ENCODE assay signal across 8 mouse cellular contexts in genomic region chr7:127208553-127209438, GRCm38 (mm10). TPM values are rescaled to one million over a fixed set of nuclear protein-coding genes. Genes with fewer than 3 reads are reported as not detected.
DNase-seq lines count a peak whose midpoint lies in the region; ATAC-seq lines count a peak whose summit lies in the region.

Mylpf (plus strand) TSS chr7:127208890.

- peak within 1 kb of the TSS; percentile 85 for H3K27ac ChIP-seq in hindbrain, embryonic 16.5 days (ENCODE audit: low read depth, low read length)
- peak within 1 kb of the TSS; percentile 80 for H3K27ac ChIP-seq in macrophage

- WGBS in hindbrain, embryonic 16.5 days = under 1% methylated on average over 40 of the region's 44 CpGs
- WGBS in macrophage (ENCODE audit: missing documents) = 2% methylated on average over 39 of the region's 44 CpGs

- DNase-seq in WW6 (ENCODE audit: low read depth, low spot score) = peak; percentile 93
- DNase-seq in cerebellum, postnatal 4 days (ENCODE audit: low spot score in 2 of 2) = peak; percentile 85 to 94
- peak; percentile 93 for DNase-seq in gastrocnemius, adult 18-20 months (ENCODE audit: low spot score)
- peak; percentile 84 to 91 for DNase-seq in left cerebral cortex, adult 18-20 months (ENCODE audit: low spot score in 2 of 2)
- DNase-seq in right cerebral cortex, adult 18-20 months = peak; percentile 97
- DNase-seq in urinary bladder, postnatal 10 days (ENCODE audit: low spot score) = peak; percentile 67

- H3K27me3 ChIP-seq in hindbrain, embryonic 16.5 days (replicated peaks; ENCODE audit: control insufficient read depth, insufficient read depth, low read length) = no peaks in the 10 kb centered on the region

- H3K36me3 ChIP-seq in hindbrain, embryonic 16.5 days (ENCODE audit: control insufficient read depth, insufficient read depth, low read length) = no peaks in the 10 kb centered on the region
- peaks cover 3% of the 10 kb centered on the region; the same call in 1 of the 2 replicates for H3K36me3 ChIP-seq in macrophage (ENCODE audit: inconsistent target)

- peak within 1 kb of the TSS; percentile 94 for H3K9ac ChIP-seq in hindbrain, embryonic 16.5 days (ENCODE audit: low read depth, low read length)

- H3K9me3 ChIP-seq in hindbrain, embryonic 16.5 days (ENCODE audit: control insufficient read depth, low read length) = no peaks in the 10 kb centered on the region

- peaks cover 25% of the 10 kb centered on the region for H3K4me1 ChIP-seq in hindbrain, embryonic 16.5 days (ENCODE audit: control insufficient read depth, insufficient read depth, low read depth, low read length)

- ATAC-seq in hindbrain, embryonic 16.5 days = peak; percentile 97

- H3K79me2 ChIP-seq in macrophage (ENCODE audit: inconsistent target) = peaks cover 43% of the 10 kb centered on the region

- H3K4me2 ChIP-seq in hindbrain, embryonic 16.5 days (ENCODE audit: low read length) = peak within 1 kb of the TSS; percentile 99

- H3K4me3 ChIP-seq in hindbrain, embryonic 16.5 days (ENCODE audit: low read length) = peak within 1 kb of the TSS; percentile 97
- peak within 1 kb of the TSS; percentile 95 for H3K4me3 ChIP-seq in macrophage (ENCODE audit: inconsistent target)

RNA-seq across cellular contexts. Expression of gene Mylpf, which starts in this region (rescaled TPM):
- total RNA-seq in gastrocnemius, adult 18-20 months (2021) = over 10,000 TPM; 24,635 to 28,732 TPM
- polyA plus RNA-seq in hindbrain, embryonic 16.5 days (2015; fragmentation: Nextera tagmentation; extraction: Ambion mirVana) = 3.5 and 47.0 TPM in 2 replicates
- total RNA-seq in left cerebral cortex, adult 18-20 months (2021) = 1 to 10 TPM; 2.1 to 3.0 TPM
- 10 to 100 TPM in 1 of 26 experiments, 1 to 10 TPM in 9, not detected in 16; 1.3 to 16.0 (median 2.7) TPM for total RNA-seq in macrophage (2018; cell fraction: chromatin; rRNA removed)
- 1 to 10 TPM in 19 of 26 experiments, under 1 TPM in 7; 0.44 to 2.8 (median 1.3) TPM for total RNA-seq in macrophage (2018; cell fraction: cytosol; rRNA removed)
- total RNA-seq in macrophage (2018; cell fraction: nucleus; rRNA removed) = 1 to 10 TPM in 10 of 26 experiments, not detected in 16; 1.0 to 6.5 (median 1.6) TPM
- 0.47 to 1.4 TPM in 2 of 3 replicates, not detected in the other for polyA plus RNA-seq in macrophage (2018)

Comparison
In these comparisons a context has a peak if more than half of its experiments do, and no peak if none do; other contexts are left out.
1. Peak in every context shown above with its lines: DNase-seq, ATAC-seq, H3K4me3 ChIP-seq and H3K27ac ChIP-seq.
2. RNA of gene Mylpf (total RNA-seq): 24,635 to 28,732 TPM in gastrocnemius, adult 18-20 months; 2.1 to 3.0 TPM in left cerebral cortex, adult 18-20 months; every median in the first group is over 1,000 times any median in the second.